Mouse (Mus musculus) limb, embryonic 11.5 days (tissue): Measurements from ENCODE around the gene Acot5. TPM values are rescaled to one million over a fixed set of nuclear protein-coding genes. Genes with fewer than 3 reads are reported as not detected.
"Not testable (repeated sequence)": the region's sequence is repeated elsewhere in the genome, so short reads cannot be mapped to it uniquely, and the experiment has no call there.

Source experiments
- ATAC-seq: fragments of 200-750 bp; cut with Nextera tagmentation; 2 replicates; pipeline ENCODE4 v1.8.0; 2017; ENCODE audit warnings: low read depth; ENCODE audit not compliant: insufficient number of reproducible peaks, low FRiP score, low TSS enrichment
- DNase-seq: peaks from one replicate; pipeline ENCODE4 v3.0.0-alpha.2; 2015; ENCODE audit warnings: low spot score
- H3K27ac ChIP-seq: fragments of 300-500 bp; sonication (generic); replicated peaks from 2 replicates; pipeline ENCODE4 v1.5.1; 2014; ENCODE audit warnings: low read depth, mild to moderate bottlenecking, low read length
- H3K27me3 ChIP-seq: fragments of 300-500 bp; sonication (generic); 2 replicates; pipeline ENCODE4 v1.6.1; 2014; ENCODE audit warnings: mild to moderate bottlenecking, low read length, mixed read lengths; ENCODE audit not compliant: control insufficient read depth, insufficient read depth
- H3K36me3 ChIP-seq: fragments of 300-500 bp; sonication (generic); 2 replicates; pipeline ENCODE4 v1.6.1; 2014; ENCODE audit warnings: mild to moderate bottlenecking, low read length, moderate library complexity, mixed read lengths; ENCODE audit not compliant: control insufficient read depth, insufficient read depth
- H3K4me1 ChIP-seq: fragments of 300-500 bp; sonication (generic); 2 replicates; pipeline ENCODE4 v1.6.1; 2014; ENCODE audit warnings: low read length, mixed read lengths; ENCODE audit not compliant: control insufficient read depth, insufficient read depth
- H3K4me2 ChIP-seq: fragments of 300-500 bp; sonication (generic); 2 replicates; pipeline ENCODE4 v1.6.1; 2014; ENCODE audit warnings: low read depth, mild to moderate bottlenecking, moderate library complexity; ENCODE audit not compliant: severe bottlenecking
- H3K4me3 ChIP-seq: fragments of 300-500 bp; sonication (generic); 2 replicates; pipeline ENCODE4 v1.5.1; 2014; ENCODE audit warnings: low read depth, low read length
- H3K9ac ChIP-seq: fragments of 300-500 bp; sonication (generic); 2 replicates; pipeline ENCODE4 v1.6.1; 2014; ENCODE audit warnings: mild to moderate bottlenecking, low read length
- H3K9me3 ChIP-seq: fragments of 300-500 bp; sonication (generic); 2 replicates; pipeline ENCODE4 v1.6.1; 2016; ENCODE audit warnings: low read length; ENCODE audit not compliant: control insufficient read depth
- WGBS: fragments of 180-500 bp; shearing (Covaris S2); extraction: QIAGEN DNeasy Blood & Tissue Kit; methylation state at CpG from one replicate; pipeline ENCODE4 v1.1.7; 2014; 5-methylcytosine and 5-hydroxymethylcytosine counted together
- polyA plus RNA-seq: library from polyadenylated mRNA; unstranded; fragments of >200 nt; fragmentation: Nextera tagmentation; extraction: Ambion mirVana; gene quantifications from 2 replicates; pipeline ENCODE4 v1.2.1, GENCODE M21; 2014

Acot5 gene
- polyA plus RNA-seq, 1 experiment from 2014 or later, result not detected

DNA sequence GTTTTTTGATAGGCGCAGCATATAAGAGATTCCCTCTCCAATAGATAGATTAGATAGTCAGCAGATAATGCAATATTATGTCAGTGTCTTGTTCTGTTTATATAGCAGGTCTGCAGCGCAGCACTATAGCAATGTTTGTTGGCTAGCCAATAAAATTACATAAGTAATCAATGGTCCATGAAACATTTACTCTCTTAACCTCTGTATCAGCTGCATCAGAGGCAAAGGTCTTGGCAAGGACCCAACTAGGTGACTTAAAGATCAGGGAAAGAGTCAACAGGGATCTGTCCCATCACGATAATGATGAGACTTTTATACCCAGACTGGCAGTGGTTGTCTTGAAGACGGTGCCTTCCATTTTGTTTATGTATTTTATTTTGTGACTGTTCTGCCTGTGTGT lies 36.3 kb upstream of the Acot5 start:
- no peak for ATAC-seq
- Histone ChIP-seq H3K9ac (no peak overlapping the region), H3K27me3 (no peaks in the 10 kb centered on the region), H3K4me2 (no peak overlapping the region), H3K4me3 (no peak overlapping the region), H3K27ac (no peak overlapping the region), H3K9me3 (no peaks in the 10 kb centered on the region), H3K36me3 (no peaks in the 10 kb centered on the region), H3K4me1 (no peaks in the 10 kb centered on the region)
- no peak for DNase-seq
- 93% methylated on average over 4 of the region's 4 CpGs for WGBS

GRCm38 (mm10) chr12:84033302-84033701 lies 35.8 kb upstream of the Acot5 start:
- H3K9me3 ChIP-seq, H3K27ac ChIP-seq, H3K9ac ChIP-seq, H3K4me3 ChIP-seq, H3K36me3 ChIP-seq, H3K4me1 ChIP-seq, ATAC-seq, DNase-seq, H3K4me2 ChIP-seq, H3K27me3 ChIP-seq: not testable (repeated sequence)
- 79% methylated on average over 2 of the region's 2 CpGs for WGBS

DNA sequence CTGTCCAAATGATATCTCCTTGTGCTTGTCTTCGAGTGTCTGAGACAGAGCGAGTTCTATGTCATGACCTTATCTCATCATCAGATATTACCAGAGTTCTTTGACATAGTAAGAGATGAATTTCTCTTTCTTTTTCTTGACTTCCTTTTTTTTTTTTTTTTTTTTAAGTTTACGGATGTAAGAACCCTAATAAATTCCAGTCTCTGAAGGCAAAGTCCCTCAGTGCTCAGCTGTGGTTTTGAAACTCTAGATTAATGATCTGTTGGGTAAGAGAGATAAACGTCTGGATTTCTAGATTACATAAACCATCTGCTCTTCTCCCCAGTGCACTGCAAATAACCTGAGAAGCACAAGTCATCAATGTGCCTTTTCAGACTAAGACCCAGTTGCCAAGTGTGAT lies 35.0 kb upstream of the Acot5 start:
- no peak for DNase-seq
- 57% methylated on average over 4 of the region's 4 CpGs for WGBS
- no peaks in the 10 kb centered on the region for H3K27me3 ChIP-seq

GRCm38 (mm10) chr12:84038241-84038640 lies 30.9 kb upstream of the Acot5 start, which contains the start of gene Acot4:
Gene Acot4 (plus strand): TSS chr12:84038379.
- not testable (repeated sequence) for H3K27ac ChIP-seq
- WGBS, result 14% methylated on average over 17 of the region's 32 CpGs

More for the DNA sequence above, 35.0 kb upstream of the Acot5 start:
- no peaks in the 10 kb centered on the region for H3K36me3 ChIP-seq
- no peak overlapping the region for H3K4me2 ChIP-seq
- no peaks in the 10 kb centered on the region for H3K4me1 ChIP-seq
- no peaks in the 10 kb centered on the region for H3K9me3 ChIP-seq
- ATAC-seq, result no peak
- H3K4me3 ChIP-seq, result no peak overlapping the region
- no peak overlapping the region for H3K9ac ChIP-seq
- H3K27ac ChIP-seq, result no peak overlapping the region

DNA sequence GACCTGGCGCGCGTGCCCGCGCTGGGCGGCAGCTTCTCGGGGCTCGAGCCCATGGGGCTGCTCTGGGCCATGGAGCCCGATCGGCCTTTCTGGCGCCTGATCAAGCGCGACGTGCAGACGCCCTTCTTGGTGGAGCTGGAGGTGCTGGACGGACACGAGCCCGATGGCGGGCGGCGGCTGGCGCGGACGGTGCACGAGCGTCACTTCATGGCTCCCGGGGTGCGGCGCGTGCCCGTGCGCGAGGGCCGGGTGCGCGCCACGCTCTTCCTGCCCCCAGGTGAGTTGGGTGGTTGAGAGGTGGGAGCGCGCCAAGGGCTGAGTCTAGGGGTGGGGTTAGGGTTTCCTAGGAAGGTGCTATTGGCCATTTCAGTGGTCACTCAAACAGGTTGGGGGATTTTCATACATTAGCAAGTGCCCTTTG lies 30.4 kb upstream of the Acot5 start, which contains the start of gene Gm49366:
Gene Gm49366, plus strand, starts transcription at position 245 of the 421 bp plus-strand sequence.
- not testable (repeated sequence) for H3K9me3 ChIP-seq, H3K4me1 ChIP-seq, ATAC-seq, H3K27ac ChIP-seq, H3K27me3 ChIP-seq, H3K36me3 ChIP-seq
- peak within 1 kb of the TSS; percentile 40 for H3K4me3 ChIP-seq
- H3K4me2 ChIP-seq, result peak within 1 kb of the TSS; percentile 65
- H3K9ac ChIP-seq, result peak within 1 kb of the TSS; percentile 52
- 2% methylated on average over 39 of the region's 39 CpGs for WGBS
- peak; percentile 53 for DNase-seq

More at GRCm38 (mm10) chr12:84038241-84038640, 30.9 kb upstream of the Acot5 start, which contains the start of gene Acot4:
- not testable (repeated sequence) for H3K36me3 ChIP-seq, H3K27me3 ChIP-seq, H3K9me3 ChIP-seq, H3K4me1 ChIP-seq, ATAC-seq
- H3K4me3 ChIP-seq, result peak within 1 kb of the TSS; percentile 40
- peak within 1 kb of the TSS; percentile 65 for H3K4me2 ChIP-seq
- DNase-seq, result peak; percentile 44
- H3K9ac ChIP-seq, result peak within 1 kb of the TSS; percentile 52

DNA sequence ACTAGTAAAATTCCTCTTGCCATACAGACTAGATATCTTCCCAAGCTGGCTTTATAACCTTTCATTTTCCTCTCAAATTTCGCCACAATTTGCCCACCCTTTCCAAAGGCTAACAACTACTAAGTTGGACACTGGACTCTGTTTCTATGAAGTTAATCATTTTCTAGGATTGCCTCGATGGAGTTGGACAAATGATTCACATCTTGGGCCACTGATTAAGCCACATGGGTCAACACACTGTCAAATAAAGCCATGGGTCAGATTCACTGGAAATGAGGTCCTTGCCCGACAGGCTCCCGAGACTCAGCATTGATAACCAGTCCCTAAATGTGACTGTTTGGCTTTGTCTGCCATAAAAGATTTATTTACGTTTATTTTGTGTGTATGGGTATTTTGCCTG lies 26.9 kb upstream of the Acot5 start:
- no peak overlapping the region for H3K4me2 ChIP-seq
- 90% methylated on average over 5 of the region's 5 CpGs for WGBS
- no peaks in the 10 kb centered on the region for H3K9me3 ChIP-seq
- no peak for DNase-seq
- no peaks in the 10 kb centered on the region for H3K27me3 ChIP-seq
- H3K9ac ChIP-seq, result no peak overlapping the region
- H3K27ac ChIP-seq, result no peak overlapping the region
- no peaks in the 10 kb centered on the region for H3K4me1 ChIP-seq
- H3K36me3 ChIP-seq, result no peaks in the 10 kb centered on the region
- no peak overlapping the region for H3K4me3 ChIP-seq
- ATAC-seq, result no peak

DNA sequence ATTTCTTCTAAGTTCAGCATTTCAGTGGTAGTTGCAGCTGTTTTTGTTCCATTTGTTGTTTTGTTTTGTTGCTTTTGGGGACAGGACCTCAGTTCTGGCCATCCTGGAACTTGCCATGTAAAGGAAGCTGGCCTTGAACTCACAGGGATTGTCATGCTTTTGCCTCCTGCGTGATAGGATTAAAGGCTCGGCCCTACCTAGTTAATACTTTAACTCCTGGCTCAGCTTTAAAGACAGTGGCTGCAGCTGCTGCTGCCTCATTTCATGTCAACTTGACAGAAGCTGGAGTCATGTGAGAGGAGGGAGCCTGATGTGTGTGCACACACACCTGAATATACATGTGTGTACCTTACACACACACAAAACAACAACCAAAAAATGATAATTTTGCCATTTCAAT lies 25.1 kb upstream of the Acot5 start:
- no peak for ATAC-seq
- H3K4me3 ChIP-seq, result no peak overlapping the region
- H3K27me3 ChIP-seq, result no peaks in the 10 kb centered on the region
- H3K9ac ChIP-seq, result no peak overlapping the region
- no peak overlapping the region for H3K4me2 ChIP-seq
- H3K36me3 ChIP-seq, result no peaks in the 10 kb centered on the region
- H3K4me1 ChIP-seq, result no peaks in the 10 kb centered on the region
- DNase-seq, result no peak
- WGBS, result 84% methylated on average over 2 of the region's 2 CpGs
- H3K9me3 ChIP-seq, result no peaks in the 10 kb centered on the region; the same call in 1 of the 2 replicates
- H3K27ac ChIP-seq, result no peak overlapping the region

- Histone ChIP-seq H3K4me2 (no peak overlapping the region), H3K27ac (no peak overlapping the region), H3K27me3 (no peaks in the 10 kb centered on the region), H3K4me3 (no peak overlapping the region), H3K4me1 (no peaks in the 10 kb centered on the region), H3K36me3 (no peaks in the 10 kb centered on the region), H3K9me3 (no peaks in the 10 kb centered on the region; the same call in 1 of the 2 replicates), H3K9ac (no peak overlapping the region)
- 92% methylated on average over 1 of the region's 1 CpGs for WGBS
- no peak for DNase-seq
- no peak for ATAC-seq
Measured at GRCm38 (mm10) chr12:84046906-84047305, 22.2 kb upstream of the Acot5 start.

DNA sequence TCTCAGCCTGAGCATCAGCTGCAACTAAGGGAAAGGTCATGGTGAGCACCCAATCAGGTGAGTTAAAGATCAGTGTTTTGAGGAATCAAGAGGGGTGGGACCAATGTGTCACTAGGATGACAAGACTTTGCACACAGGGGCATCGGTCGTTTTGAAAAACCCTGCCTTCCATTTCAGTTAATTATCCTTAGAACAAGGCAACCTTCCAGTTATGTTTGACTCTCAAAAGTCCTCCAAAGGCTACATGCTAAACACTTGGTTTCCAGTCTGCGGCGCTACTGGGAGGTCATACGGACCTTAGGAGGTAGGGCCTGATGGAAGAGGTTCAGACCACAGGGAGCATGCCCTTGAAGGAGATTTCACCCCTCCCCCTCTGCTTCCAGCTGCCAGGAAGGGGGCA lies 18.4 kb upstream of the Acot5 start:
- H3K36me3 ChIP-seq, DNase-seq, ATAC-seq, H3K4me3 ChIP-seq, H3K4me2 ChIP-seq, H3K4me1 ChIP-seq, H3K9ac ChIP-seq, H3K27ac ChIP-seq, H3K9me3 ChIP-seq: not testable (repeated sequence)
- WGBS, result 86% methylated on average over 5 of the region's 5 CpGs
- H3K27me3 ChIP-seq, result peaks cover 10% of the 10 kb centered on the region
